Mouse (Mus musculus) right cerebral cortex, postnatal 4 days (tissue): ENCODE measurements around the gene Pard3b.

Experiments
- DNase-seq: peaks from one replicate; pipeline ENCODE4 v3.0.0-alpha.2; 2022

Gene Pard3b

DNA sequence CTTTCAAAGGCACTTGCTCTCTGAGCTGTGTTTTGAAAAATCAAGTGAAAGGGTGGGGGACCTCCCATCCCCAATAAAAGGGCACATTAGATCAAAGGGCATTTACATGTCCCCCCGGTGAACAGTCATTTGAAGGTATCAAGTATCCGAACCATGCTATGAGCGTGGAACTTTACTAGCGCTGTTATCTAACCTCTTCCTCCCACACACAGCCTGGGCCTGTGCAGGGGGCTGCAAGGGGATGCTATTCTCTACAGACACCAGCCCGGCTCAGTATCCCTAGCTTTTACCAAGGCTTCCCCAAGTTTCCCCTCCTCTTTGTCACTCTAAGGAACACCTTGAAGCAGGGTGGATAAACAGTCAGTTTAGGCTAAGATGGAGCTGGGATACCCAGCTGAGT is 1010.0 kb downstream of the Pard3b start:
- no peak for DNase-seq

DNA sequence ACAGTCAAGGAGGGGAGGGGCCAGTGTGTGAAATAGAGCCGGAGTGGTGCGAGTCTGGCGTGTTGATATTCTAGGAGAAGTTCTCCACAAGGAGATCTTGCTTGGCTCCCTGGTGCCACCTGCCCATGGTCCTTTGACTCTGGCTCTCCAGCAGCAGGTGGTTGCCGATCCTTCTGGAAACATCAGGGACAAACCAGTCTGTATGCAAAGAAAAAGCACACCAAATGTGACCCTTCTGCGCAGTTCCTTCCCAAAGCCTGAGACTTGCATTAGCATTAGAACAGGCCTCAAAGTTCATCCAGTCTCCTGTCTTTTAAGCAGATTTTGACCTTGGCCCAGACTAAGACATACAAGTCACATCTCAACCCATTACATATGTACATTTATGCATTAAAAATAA is 1011.9 kb downstream of the Pard3b start:
- no peak for DNase-seq

DNA sequence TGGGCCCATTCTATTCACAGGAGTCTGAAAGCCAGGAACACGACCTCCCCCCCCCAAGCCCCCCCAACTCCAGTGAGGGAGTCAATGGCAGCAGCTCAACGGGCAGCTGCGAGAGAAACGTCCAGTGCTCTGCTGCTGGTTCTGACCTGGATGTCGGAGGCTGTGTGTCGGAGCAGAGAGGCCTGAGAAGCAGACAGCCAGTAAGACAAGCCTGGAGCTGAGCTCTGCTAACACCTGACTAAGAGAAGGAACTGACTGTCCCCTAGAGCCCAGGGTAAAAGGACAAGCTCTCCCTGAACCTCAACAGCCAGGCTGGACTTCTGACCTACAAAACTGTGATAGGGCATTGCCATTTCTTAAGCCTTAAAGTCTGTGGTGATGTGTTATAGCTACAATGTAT is 1015.8 kb downstream of the Pard3b start:
- DNase-seq = no peak

DNA sequence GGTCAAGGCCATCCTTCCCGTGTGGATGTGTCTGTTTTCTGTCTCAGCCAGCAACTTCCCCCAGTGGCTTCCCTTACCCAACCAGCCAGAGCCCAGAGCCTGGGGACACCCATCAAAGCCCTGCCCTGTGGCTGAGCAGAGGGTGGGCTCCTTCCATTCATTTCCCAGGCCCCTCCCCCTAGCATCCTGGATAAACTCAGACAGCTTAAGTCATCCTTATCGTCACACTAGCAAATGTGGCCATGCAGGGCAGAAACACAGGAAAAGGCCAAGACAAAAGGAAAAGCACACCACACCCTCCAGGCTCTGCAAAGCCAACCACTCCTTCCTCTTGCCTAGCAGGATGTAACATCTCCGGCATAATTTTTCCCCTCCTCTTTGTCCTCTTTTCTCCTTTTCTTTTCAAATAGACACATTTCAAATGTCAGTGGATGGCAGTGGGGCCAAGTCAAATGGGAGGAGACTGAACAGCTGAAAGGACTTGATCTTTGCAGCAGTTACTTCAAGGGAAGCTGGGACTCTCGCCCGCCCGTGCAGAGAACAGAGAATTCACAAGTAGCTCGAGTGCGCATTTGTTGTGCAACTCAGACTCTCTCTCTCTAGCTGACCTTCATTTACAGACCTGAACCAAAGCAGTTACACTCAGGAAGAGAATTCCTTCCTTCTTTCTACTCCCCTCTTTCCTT is 1026.5 kb downstream of the Pard3b start:
- DNase-seq = no peak

DNA sequence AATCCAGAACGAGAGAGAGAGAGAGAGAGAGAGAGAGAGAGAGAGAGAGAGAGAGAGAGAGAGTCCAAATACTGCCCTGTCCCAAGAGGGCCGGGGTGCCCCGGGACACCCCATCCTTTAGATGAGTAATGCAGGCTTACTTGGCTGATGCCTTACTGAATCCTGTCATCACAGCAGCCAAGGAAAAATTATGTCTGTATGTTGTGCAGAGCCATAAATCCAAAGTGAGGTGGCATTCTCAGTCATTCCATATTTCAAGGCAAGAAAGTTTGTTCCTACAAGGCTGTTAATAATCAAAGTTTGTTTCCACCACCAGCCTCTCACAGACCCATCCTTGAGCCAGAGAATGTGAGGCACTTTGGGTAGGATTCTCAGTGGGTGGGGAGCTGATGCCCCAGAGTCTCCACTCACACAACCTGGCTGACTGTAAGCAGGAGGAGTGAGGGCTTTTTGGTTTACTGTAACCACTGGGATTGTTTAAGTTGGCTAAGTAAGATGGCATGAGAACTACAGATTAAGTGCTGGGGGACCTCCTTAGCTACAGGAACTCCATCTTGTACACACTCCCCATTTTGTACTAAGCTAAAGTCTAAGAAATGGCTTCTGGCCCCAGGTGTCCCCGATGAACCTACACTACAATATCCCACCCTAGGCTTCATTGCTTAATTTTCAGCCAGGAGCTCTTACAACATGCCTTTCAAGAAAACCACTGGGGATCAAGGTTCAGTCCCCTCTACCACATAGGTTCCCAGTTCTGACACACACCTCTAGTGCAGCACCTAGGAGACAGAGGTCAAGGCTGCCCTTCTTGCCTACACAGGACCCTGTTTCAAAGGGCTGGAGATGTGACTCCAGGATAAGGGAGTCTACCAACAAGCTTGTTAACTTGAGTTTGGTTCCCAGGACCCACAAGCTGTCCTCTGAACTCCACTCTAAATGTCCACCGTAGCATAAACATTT is 1027.4 kb downstream of the Pard3b start:
- no peak for DNase-seq

DNA sequence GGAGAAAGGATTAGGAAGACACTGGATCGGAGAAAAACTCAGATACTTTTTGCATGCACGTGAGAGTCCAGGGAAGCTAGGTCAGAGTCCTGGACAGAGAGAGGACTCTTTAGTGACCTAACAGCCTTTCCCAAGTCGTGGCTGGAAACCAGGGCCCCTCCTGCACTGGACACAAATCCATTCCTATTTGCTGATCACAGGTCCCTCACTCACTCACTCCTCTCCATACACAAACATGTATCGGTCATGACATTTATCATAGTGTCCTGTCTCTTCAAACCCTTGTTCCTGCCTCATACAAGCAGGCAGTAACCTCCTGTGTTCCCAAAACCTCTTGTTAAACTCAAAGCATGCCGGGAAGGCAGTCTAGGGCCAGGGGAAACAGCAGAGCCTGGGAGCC is 1028.2 kb downstream of the Pard3b start:
- DNase-seq = no peak

DNA sequence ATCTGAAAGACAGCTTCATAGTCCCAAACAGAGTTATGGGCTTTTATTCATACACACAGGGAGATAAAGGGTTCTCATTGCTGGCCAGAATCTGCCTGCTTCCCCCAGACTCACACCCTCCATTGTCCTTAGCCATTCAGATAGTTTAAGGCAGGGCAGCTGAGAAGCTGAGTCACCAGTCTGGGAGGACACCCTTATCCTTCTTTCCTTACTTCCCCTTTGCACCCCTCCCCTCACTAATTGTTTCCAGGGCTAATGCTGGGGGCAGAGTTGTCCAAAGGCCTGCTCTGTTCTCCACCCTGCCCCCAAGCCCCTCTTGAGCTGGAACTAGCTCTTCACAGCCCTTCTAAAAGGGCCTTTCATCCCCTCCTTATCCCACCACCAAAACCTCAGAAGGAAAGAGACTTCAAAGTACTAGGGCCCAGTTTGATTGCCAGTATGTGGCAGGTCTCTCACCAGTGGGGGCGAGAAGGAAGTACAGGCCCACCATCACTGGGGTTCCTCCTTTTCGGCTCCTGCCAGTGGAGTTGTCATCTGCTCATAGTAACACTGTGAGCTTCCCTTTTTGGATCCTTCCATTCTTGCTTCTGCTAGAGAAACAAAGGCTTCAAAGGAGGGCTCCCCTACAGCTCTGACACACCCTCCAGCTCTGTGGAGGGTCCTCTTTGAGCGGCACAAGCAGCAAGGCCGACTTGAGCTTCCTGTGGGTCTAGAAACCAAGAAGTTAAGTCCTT is 1040.2 kb downstream of the Pard3b start:
- DNase-seq = no peak

DNA sequence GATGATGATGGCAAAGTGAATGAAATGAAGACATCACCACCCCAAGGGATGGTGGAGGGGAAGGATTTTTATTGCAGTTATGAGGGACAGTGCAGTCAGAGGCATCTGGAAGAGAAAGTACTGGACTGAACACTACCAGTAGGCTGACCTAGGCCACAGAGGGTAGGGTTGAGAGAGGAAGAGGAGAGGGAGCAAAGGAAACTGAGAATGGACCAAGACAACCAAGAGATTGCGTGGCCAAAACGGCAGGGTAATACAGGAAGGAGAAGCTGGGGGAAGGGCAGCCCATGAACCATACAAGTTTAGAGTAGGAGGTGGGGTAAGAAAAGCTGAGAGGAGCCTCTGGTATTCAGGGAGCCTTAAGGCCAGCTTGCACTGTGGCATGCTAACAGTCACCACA is 1040.8 kb downstream of the Pard3b start:
- no peak for DNase-seq

DNA sequence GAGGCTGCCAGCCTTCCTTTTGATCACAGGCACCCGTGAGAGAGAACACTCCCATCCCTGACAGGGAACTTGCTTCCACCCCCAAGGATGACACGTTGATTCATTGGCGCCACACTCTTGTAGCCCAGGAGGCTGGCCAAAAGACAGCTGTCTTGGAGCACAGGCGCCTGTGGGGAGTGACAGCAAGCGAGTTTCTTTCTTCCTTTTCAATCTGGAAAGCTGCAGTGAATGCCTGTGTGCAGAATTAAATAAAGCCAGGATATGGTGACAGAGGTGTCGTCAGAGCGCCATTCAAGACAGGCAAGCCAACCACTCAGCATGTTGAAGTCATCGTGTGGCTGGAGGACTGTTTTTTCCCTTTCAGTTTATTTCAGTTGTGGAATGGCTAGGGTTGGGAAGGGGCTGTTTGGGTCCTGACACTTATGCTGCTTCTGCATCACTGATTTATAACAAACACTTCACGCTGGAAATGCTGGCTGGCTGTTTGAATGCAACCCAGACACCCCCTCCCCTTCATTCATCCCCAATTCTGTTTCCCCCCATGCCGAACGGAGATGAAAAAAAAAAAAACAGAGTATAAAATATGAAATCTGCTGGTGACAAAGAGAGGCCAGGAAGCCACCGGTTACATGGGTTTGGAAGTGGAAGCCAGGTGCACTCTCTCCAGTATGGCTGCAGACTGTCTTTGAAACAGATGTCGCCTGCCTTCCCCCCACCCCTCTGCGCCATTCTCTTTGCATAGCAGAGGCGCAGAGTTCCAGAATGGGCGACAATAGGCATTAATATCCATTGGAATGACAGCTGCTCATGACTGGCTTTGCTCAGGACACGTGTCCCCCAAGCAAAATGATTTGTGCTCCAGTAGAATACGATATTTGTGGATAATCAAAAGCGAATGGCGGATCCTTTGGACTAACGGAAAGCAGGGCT is 1044.1 kb downstream of the Pard3b start:
- no peak for DNase-seq

DNA sequence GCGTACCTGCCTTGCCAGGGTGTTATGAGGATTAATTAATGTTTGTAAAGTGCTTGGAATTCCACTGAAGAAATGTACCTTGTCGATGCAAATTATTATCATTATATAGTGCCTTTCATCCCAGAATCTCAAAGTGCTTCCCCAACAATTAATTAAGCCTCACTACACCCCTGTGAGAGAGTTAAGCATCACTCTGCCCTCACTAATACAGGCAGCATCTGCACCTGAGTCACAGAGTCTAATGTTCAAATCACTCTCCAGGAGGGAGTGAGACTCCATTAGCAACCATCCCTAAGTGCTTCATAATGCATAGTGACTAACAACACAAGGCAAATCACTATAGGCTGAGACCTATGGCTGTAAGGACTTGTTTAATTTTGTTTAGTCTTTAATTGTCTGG is 1044.9 kb downstream of the Pard3b start:
- no peak for DNase-seq

DNA sequence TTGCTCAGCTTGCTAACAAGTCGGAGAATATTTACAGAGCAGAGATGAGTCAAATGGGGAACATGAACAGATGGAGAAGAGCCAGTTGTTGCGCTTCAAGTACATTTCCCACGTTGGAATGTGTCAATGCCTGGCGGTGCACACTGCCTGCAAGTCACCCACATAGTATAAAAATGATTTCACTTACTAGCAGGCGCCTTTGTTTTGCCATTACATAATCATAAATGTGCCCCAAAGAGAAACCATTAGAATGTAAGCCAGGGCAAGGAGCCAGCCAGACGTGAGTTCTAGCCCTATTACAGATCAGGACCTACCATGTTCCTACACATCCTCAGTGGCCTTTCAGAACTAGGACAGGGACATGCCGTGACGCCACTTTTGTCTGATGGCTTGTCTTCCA is 1048.9 kb downstream of the Pard3b start:
- no peak for DNase-seq

DNA sequence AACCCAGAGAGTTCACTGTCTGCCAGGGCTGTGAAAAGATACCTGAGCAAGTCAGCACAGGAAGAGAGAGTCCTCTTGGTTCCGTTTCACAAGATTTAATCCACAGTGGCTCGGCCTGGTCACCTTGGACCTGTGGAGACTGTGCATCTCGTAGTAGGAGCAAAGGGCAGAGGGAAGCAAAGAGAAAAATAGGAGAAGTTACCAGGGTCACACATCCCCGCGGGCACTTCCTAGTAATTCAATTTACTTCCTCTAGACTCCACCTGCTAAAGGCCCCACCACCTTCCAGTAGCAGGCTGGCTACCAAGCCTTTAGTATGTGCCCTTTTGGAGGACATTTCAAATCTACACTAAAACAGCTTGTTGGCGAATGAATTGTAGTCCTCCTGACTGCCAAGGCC is 1052.6 kb downstream of the Pard3b start:
- no peak for DNase-seq
